Mouse (Mus musculus) retina, postnatal 7 days (tissue): ENCODE measurements around the gene Sdk2.

Experiments
- DNase-seq: peaks from one replicate; pipeline ENCODE4 v3.0.0-alpha.2; 2012; ENCODE audit warnings: low read depth, low spot score

Sdk2 gene

DNA sequence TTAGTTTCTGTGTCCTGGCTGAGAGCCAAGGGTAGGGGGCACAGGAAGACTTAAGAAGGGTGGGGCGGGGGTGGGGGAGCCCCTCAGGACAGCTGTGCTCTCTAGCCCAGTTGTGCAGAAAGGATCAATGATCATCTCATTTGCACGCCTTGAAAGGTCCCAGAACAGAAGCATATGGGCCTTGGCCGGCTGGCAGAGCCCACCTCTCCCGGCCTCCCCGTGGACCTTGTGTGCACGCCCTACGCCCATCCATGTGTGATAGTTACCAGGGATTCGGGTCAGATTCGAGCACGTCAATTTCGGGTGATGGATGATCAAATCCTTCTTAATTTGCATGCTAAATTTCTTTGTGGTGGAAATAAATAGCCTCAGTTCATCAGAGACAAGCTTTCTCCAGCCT lies 136.7 kb downstream of the Sdk2 start:
- DNase-seq = no peak

DNA sequence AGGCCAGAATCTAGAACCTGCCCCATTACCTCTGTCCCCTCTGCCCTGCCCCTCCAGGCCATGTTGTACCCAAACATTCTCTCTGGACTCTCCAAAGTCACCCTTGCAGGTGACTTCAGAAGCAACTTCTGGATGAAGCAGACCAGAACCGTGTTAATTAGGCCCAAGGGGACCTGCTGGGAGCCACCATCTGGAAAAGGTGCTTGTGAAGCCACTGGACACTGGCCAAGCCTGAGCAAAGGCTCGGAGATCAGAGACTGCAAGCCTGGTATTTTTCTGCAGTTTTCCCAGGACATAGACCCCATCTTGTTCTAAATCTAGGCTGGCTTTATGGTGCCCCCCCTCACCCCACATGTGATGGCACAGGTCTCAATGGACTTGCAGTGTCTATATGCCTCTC lies 138.0 kb downstream of the Sdk2 start:
- DNase-seq = no peak

- DNase-seq = no peak
These were observed 138.6 kb downstream of the Sdk2 start for GRCm38 (mm10) chr11:113928291-113928690.

- DNase-seq = no peak
These were observed 139.0 kb downstream of the Sdk2 start for GRCm38 (mm10) chr11:113927826-113928225.

DNA sequence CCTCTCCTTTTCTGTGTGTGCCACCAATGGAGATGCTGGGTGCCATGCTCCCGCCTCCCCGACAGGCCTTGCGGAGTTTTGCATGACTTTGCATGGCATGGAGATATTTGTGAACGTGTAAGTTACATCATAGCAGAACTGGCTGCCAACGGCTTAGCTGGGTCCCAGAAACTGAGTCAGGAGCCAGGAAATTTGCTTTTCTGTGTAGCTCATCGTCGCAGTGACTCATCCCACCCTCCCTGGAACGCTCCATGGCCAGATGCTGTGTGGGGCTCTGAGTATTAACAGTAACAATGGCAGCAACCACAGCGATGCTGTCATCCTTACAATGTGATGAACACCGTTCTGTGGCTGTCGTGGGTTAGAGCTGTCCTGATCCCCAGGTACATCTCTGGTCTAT lies 139.6 kb downstream of the Sdk2 start:
- DNase-seq = no peak

- DNase-seq = no peak
These were observed 143.7 kb downstream of the Sdk2 start for GRCm38 (mm10) chr11:113923137-113923536.

DNA sequence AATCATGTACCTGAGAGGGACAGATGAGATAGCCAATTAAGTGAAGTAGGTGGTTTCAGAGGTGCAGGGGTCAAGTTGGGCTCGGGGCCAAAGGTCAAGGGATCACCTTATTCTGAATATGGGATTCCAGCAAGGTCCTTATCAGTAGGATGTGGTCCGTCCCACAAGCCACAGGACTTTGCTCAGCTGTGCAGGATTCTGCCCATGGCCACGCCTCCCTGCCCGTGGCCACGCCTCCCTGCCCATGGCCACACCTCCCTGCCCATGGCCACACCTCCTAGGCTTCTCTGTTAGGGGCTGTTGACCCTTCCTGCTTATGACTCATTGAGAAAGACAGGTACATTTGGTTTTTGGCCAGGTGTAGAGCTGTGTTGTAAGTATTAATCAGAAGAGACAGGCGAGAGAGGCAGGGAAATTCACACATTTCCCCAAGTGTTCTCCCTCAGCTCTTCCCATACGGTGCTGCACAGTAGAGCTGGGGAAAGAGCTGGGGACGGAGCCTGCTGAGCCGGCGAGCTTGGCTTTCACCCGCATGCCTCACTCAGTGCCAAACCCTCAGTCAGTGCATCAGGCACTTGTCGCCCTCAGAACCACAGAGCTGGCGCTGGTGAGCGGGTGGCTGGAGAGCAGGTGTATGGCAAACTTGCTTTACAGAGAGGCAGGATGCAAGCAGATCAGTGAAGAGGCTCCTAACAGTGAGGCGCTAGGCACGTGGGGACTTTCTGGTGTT lies 163.6 kb downstream of the Sdk2 start:
- DNase-seq = no peak

DNA sequence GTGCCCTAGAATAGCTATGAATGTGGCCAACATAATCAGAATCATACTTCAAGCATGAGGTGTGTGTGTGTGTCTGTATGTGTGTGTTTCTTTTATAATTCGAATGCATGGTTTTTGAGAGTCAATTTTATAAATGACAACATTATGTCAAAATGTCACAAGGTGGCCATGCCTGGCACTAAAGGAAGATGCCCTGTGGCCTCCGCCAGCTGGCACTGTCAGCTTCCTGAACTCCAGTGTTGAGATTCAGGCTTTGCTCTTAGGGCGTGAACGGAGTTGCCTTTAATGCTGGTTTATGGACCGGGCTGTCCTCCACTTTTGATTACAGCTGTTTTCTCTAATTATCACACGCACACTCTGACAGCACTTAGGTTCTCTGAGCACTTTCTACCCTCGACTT lies 164.9 kb downstream of the Sdk2 start:
- no peak for DNase-seq

GRCm38 (mm10) chr11:113898671-113899070 lies 168.2 kb downstream of the Sdk2 start:
- peak; percentile 45 for DNase-seq

GRCm38 (mm10) chr11:113896006-113896405 lies 170.8 kb downstream of the Sdk2 start:
- no peak for DNase-seq

GRCm38 (mm10) chr11:113892924-113893323 lies 173.9 kb downstream of the Sdk2 start:
- no peak for DNase-seq

DNA sequence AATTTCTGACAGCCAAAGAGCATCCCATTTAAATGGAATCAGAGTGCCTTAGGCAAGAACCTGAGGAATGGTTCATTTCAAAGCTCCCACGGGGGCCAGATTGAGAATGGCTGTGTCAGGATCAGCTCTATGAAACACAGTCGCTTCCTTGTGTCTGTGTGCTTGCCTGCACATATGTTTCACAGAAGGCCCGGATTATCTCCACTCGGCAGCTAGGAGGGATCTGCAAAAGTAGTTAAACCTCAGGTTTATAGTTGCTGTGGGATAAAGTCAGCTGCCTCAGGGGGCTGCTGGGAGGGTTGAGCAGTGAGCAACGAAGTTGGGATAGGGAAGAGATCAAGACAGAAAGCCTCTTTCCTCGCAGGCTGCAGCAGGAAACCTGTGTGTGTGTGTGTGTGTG lies 174.8 kb downstream of the Sdk2 start:
- DNase-seq = no peak

- DNase-seq = no peak
These were observed 178.6 kb downstream of the Sdk2 start for GRCm38 (mm10) chr11:113888156-113888750.

DNA sequence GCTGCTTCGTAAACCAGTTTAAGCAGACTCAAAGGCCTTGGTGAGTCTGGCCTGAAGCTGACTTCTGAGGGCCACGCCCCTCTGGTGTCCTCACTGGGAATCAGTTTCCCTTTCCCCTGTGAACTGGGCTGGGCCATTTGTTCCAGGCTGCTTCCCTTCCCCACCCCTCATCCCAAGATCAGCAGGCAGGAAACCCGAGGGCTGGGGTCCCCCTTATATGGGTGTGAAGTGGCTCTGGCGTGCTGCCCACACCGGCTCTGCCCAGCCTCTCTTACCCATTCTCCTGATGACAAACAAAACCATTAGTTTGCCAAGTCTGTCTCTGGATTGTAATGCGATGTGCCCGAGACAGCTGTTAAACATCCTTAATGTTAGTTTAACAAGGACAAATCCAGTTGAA lies 180.5 kb downstream of the Sdk2 start:
- DNase-seq = no peak

DNA sequence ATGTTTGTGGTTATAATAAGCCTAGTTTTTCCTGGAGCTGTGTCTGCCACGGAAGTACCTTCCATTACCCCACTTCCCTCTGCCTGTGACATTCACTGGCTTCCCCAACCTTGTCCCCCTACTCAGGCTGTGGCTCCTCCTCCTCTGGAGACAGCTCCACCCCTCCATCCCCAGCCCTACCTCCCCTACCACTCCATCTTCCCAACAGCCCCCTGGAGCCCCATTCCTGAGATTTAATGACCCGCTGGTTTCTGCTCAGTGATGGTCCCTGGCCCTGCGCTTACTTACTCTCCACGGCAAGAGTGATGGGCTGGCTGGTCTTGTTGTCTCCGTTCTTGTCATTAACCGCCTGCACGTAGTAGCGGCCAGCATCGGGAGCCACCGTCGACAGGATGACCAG lies 181.9 kb downstream of the Sdk2 start:
- DNase-seq = no peak

GRCm38 (mm10) chr11:113883031-113883430 lies 183.8 kb downstream of the Sdk2 start:
- no peak for DNase-seq

DNA sequence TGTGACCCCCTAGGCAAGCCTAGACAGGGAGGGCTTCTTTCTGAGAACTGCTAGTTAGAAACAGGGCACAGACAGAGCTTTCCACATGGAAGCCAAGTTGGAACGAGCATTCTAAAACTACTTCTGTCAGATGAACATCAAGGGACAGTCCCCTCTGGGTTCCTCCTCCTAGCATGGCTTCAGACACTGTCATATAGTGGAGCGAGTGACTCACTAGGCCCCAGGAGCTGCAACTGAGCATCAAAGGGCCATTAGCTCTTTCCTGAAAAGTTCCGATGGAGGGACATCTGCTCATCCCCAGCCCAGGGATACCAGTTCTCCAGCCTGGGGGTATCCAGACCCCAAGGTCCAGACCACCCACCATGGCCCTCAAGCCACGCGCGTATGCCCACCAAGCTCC lies 185.0 kb downstream of the Sdk2 start:
- no peak for DNase-seq

- no peak for DNase-seq
These were observed 199.8 kb downstream of the Sdk2 start for GRCm38 (mm10) chr11:113867066-113867465.

GRCm38 (mm10) chr11:113865627-113866026 lies 201.2 kb downstream of the Sdk2 start:
- peak; percentile 81 for DNase-seq

- DNase-seq = peak; percentile 16
These were observed 203.4 kb downstream of the Sdk2 start for GRCm38 (mm10) chr11:113863408-113863807.

DNA sequence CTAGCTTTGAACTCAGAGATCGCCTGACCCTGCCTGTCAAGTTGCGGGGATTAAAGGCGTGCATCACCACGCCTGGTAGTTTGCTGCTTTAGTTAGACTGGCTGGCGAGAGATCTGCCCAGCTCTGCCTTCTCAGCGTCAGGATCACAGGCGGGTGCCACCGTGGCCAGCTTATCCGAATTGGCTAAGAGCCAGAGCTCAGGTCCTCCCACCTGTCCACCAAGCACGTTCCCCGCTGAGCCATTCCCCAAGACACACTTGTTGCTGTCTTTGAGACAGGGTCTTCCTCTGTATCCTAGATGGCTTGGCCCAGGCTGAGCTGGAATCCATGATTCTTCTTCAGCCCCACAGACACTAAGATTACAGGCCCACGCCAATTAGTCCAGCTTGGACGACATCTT lies 211.2 kb downstream of the Sdk2 start:
- DNase-seq = no peak

DNA sequence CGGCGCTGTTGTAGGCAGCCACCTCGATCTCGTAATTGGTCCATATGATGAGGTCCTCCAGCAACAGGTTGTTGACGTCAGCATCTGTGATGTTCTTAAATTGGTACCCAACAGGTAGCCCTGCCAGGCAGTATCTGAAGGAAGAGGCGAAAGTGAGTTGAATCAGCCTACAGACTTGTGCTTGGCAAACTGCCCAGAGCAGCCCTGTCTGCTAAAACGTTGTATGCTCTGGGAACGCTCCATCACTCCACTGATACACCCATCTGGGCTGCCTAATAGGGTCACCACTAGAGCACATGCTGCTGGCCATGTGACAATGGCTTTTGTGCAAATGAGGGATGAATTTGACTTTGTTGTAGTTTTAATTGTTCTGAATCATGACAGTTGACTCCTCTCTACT lies 215.1 kb downstream of the Sdk2 start:
- DNase-seq = no peak

- no peak for DNase-seq
These were observed 217.5 kb downstream of the Sdk2 start for GRCm38 (mm10) chr11:113849322-113849721.

GRCm38 (mm10) chr11:113843920-113844319 lies 222.9 kb downstream of the Sdk2 start:
- DNase-seq = no peak
